Mouse (Mus musculus): ENCODE measurements around the gene Taf4.

- no peak for TF ChIP-seq CTCF (IDR thresholded peaks at IDR 0.05; ENCODE audit: control insufficient read depth, insufficient read depth, insufficient read length)
- TF ChIP-seq MAX (IDR thresholded peaks at IDR 0.05): no peak
- TF ChIP-seq USF1 (IDR thresholded peaks at IDR 0.05; ENCODE audit: low read depth): no peak
- no peak for TF ChIP-seq MYOG (IDR thresholded peaks at IDR 0.05; ENCODE audit: control insufficient read depth, extremely low read depth, insufficient read length)
Observed at GRCm38 (mm10) chr2:179971891-179972290, 4.6 kb downstream of the Taf4 start.
